Mouse (Mus musculus): ENCODE measurements around the gene Auts2.

DNA sequence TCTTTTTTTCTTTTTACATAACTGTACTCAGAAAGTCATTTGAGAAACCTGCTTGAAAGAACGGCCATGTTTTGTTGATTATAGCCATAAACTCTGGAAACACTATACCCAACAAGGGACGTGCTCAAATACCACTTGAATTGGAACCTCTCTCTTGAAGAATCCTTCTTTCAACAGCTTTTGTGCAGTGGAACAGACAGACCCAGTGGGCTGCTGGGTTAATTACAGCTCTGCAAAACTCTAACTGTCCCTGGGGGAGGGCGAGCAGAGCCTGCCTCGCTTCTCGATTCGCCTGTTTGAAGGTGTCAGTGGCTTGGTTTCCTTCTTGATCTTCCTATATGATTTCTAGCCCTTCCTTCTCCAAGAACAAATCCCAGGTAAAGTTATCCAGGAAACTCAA lies 805.7 kb downstream of the Auts2 start:
- no peak for TF ChIP-seq POLR2A (IDR thresholded peaks at IDR 0.05; ENCODE audit: borderline replicate concordance, low read depth, low read length)
- no peak for TF ChIP-seq CTCF (IDR thresholded peaks at IDR 0.05; ENCODE audit: low read depth, low read length)

All from bone marrow macrophage, adult 2 months (primary cell).